In the genomic region with DNA sequence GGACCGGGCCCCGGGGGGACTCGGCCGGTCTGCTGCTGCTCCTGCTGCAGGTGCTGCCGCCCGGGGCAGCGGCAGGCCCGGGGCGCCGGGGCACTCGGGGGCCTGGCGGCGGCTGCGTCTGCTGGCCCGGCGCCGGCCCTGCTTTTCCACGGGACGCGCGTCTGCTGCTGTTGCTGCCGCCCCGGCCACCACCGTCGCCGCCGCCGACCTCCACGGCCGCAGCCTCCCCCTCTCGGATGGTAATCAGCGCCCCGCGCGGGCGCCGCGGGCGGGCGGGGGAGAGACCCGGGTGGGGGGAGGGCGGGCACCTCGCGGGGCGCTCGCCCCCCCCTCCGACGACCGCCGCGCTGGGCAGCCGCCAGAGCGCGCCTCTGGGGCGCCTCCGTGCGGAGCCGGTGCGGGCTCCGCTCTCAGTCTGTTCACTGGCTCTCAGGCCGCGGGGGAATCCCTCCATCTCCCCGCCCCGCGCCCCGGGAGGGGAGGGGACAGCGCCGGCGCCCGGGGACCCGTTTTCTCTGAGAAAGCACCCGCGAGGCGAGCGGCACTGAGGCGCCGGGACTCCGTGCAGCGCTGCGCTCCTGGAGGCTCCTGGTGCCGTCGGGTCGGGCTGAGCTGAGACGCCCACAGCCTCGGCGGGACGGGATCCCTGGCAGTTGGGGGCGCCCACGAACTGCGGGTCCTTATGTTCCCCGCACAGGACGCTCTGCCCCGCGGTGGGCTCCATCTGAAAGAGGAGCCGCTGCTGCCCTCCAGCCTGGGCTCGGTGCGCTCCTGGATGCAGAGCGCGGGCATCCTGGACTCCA, we compare ENCODE assay signal across 7 mouse cellular contexts. TPM values are rescaled to one million over a fixed set of nuclear protein-coding genes. Genes with fewer than 3 reads are reported as not detected.
DNase-seq lines count a peak whose midpoint lies in the region; ATAC-seq and TF ChIP-seq lines count a peak whose summit lies in the region.

No protein-coding gene starts in this region.

- no peaks in the 10 kb centered on the region for H3K79me2 ChIP-seq in MEL (ENCODE audit: control insufficient read depth, insufficient read depth, low read length, poor library complexity)

- peak overlapping the region; percentile 28 to 37 for H3K4me3 ChIP-seq in MEL (ENCODE audit: control insufficient read depth in 1 of 2, insufficient read depth in 1 of 2, low read depth in 2 of 2, low read length in 2 of 2)
- peak overlapping the region; percentile 77 for H3K4me3 ChIP-seq in embryonic facial prominence, embryonic 10.5 days
- peak overlapping the region; percentile 74 for H3K4me3 ChIP-seq in midbrain, embryonic 15.5 days
- peak overlapping the region; percentile 68 for H3K4me3 ChIP-seq in stomach, postnatal 0 days (ENCODE audit: low read depth, low read length)

- peak overlapping the region; percentile 72 for H3K4me2 ChIP-seq in midbrain, embryonic 15.5 days
- H3K4me2 ChIP-seq in stomach, postnatal 0 days (replicated peaks; ENCODE audit: low read depth), result peak overlapping the region; percentile 70

- peak overlapping the region; percentile 45 for H3K9ac ChIP-seq in MEL (ENCODE audit: control insufficient read depth, low read depth, low read length, poor library complexity, severe bottlenecking)
- H3K9ac ChIP-seq in midbrain, embryonic 15.5 days, result peak overlapping the region; percentile 79
- peak overlapping the region; percentile 75 for H3K9ac ChIP-seq in stomach, postnatal 0 days (ENCODE audit: low read length)

- peaks cover 0 to 9% of the 10 kb centered on the region in 2 experiments; a peak in 2 of 4 replicates for H3K36me3 ChIP-seq in MEL (ENCODE audit: control insufficient read depth in 1 of 2, insufficient read depth in 2 of 2, low read length in 2 of 2)
- H3K36me3 ChIP-seq in embryonic facial prominence, embryonic 10.5 days (replicated peaks), result peaks cover 7% of the 10 kb centered on the region; the same call in 1 of the 2 replicates
- no peaks in the 10 kb centered on the region for H3K36me3 ChIP-seq in midbrain, embryonic 15.5 days (replicated peaks)
- H3K36me3 ChIP-seq in stomach, postnatal 0 days (ENCODE audit: control insufficient read depth, insufficient read depth, low read length), result no peaks in the 10 kb centered on the region

- no peak for TF ChIP-seq EP300 in MEL (IDR thresholded peaks at IDR 0.05; ENCODE audit: low read depth in 1 of 2, low read length in 2 of 2)
- TF ChIP-seq EP300 in stomach, postnatal 0 days (optimal IDR thresholded peaks at IDR 0.05), result no peak

- 2% methylated on average over 99 of the region's 99 CpGs for WGBS in embryonic facial prominence, embryonic 10.5 days
- under 1% methylated on average over 63 of the region's 99 CpGs for WGBS in midbrain, embryonic 15.5 days
- WGBS in stomach, postnatal 0 days, result 0% methylated on average over 35 of the region's 99 CpGs

- peak in 1 of 3 experiments; percentile 20; a peak in 2 of 6 replicates for TF ChIP-seq CTCF in MEL (IDR thresholded peaks at IDR 0.05 in 2 of 3, conservative IDR thresholded peaks at IDR 0.05 in 1 of 3; ENCODE audit: control insufficient read depth in 1 of 3, insufficient read depth in 1 of 3, low read depth in 2 of 3, low read length in 3 of 3, poor library complexity in 1 of 3, severe bottlenecking in 1 of 3)
- peak; percentile 28; the same call in 1 of the 2 replicates for TF ChIP-seq CTCF in stomach, postnatal 0 days (IDR thresholded peaks at IDR 0.05; ENCODE audit: low read depth)

- DNase-seq in MEL (ENCODE audit: low read depth, low spot score), result peak; percentile 19
- DNase-seq in embryonic facial prominence, embryonic 10.5 days (ENCODE audit: low spot score), result peak; percentile 76
- peak; percentile 58 to 61 for DNase-seq in heart, postnatal 14 days
- DNase-seq in left cerebral cortex, postnatal 4 days, result peak; percentile 40
- peak; percentile 51 for DNase-seq in stomach, postnatal 0 days (ENCODE audit: low spot score)

- H3K27ac ChIP-seq in MEL (ENCODE audit: control insufficient read depth, low read depth, low read length), result no peak overlapping the region
- H3K27ac ChIP-seq in embryonic facial prominence, embryonic 10.5 days (replicated peaks), result peak overlapping the region; percentile 83
- peak overlapping the region; percentile 82 for H3K27ac ChIP-seq in midbrain, embryonic 15.5 days
- H3K27ac ChIP-seq in stomach, postnatal 0 days (replicated peaks), result peak overlapping the region; percentile 58; the same call in 1 of the 2 replicates

- H3K9me3 ChIP-seq in MEL (replicated peaks; ENCODE audit: insufficient read depth, low read length), result no peaks in the 10 kb centered on the region
- no peaks in the 10 kb centered on the region for H3K9me3 ChIP-seq in embryonic facial prominence, embryonic 10.5 days
- H3K9me3 ChIP-seq in midbrain, embryonic 15.5 days, result no peaks in the 10 kb centered on the region
- H3K9me3 ChIP-seq in stomach, postnatal 0 days (ENCODE audit: control insufficient read depth, low read length), result no peaks in the 10 kb centered on the region

- no peak for TF ChIP-seq RAD21 in MEL (IDR thresholded peaks at IDR 0.05; ENCODE audit: low read depth, low read length)

- ATAC-seq in CD4-positive, CD25-positive, alpha-beta regulatory T cell, adult 4 months, result peak; percentile 30
- peak; percentile 71 for ATAC-seq in midbrain, embryonic 15.5 days (replicated peaks)
- peak; percentile 33; the same call in 1 of the 2 replicates for ATAC-seq in stomach, postnatal 0 days (ENCODE audit: low FRiP score, low TSS enrichment)

- no peak for TF ChIP-seq POLR2A in MEL (IDR thresholded peaks at IDR 0.05; ENCODE audit: control insufficient read depth in 1 of 2, insufficient read depth in 1 of 2, low read depth in 1 of 2, low read length in 2 of 2, poor library complexity in 1 of 2)

- intact Hi-C loops in heart, postnatal 14 days (cut with DNase I), result loop anchor here (2.0 kb wide), 1 partner anchor 67 kb away; no protein-coding TSS in a partner anchor
- intact Hi-C loops in left cerebral cortex, postnatal 4 days (cut with DNase I), result loop anchor here (5.0 kb wide), 1 partner anchor 127 kb away; the partner anchor contains the start of genes Pced1a and Vps16

- H3K27me3 ChIP-seq in MEL (ENCODE audit: control insufficient read depth in 1 of 2, insufficient read depth in 2 of 2, low read length in 2 of 2), result no peaks in the 10 kb centered on the region
- H3K27me3 ChIP-seq in embryonic facial prominence, embryonic 10.5 days (replicated peaks; ENCODE audit: low read depth, poor library complexity, severe bottlenecking), result peaks cover 76% of the 10 kb centered on the region
- H3K27me3 ChIP-seq in midbrain, embryonic 15.5 days (replicated peaks), result no peaks in the 10 kb centered on the region; the same call in 1 of the 2 replicates
- H3K27me3 ChIP-seq in stomach, postnatal 0 days (ENCODE audit: control insufficient read depth, insufficient read depth, low read length), result no peaks in the 10 kb centered on the region

- peaks cover 6 to 17% of the 10 kb centered on the region in 2 experiments; a peak in 3 of 4 replicates for H3K4me1 ChIP-seq in MEL (ENCODE audit: control insufficient read depth in 1 of 2, insufficient read depth in 2 of 2, low read length in 2 of 2)
- peaks cover 57% of the 10 kb centered on the region for H3K4me1 ChIP-seq in embryonic facial prominence, embryonic 10.5 days
- H3K4me1 ChIP-seq in midbrain, embryonic 15.5 days, result peaks cover 37% of the 10 kb centered on the region
- no peaks in the 10 kb centered on the region for H3K4me1 ChIP-seq in stomach, postnatal 0 days (replicated peaks; ENCODE audit: control insufficient read depth, insufficient read depth)

TF ChIP-seq in MEL, 35 proteins besides CTCF, POLR2A, EP300 and RAD21 (continues in another document):
- TF ChIP-seq MYB (IDR thresholded peaks at IDR 0.05; ENCODE audit: low read depth, low read length) (no peak), ELF1 (IDR thresholded peaks at IDR 0.05; ENCODE audit: low read depth, low read length) (no peak), UBTF (IDR thresholded peaks at IDR 0.05; ENCODE audit: borderline replicate concordance, insufficient read depth, low read depth, low read length) (no peak), SIN3A (IDR thresholded peaks at IDR 0.05; ENCODE audit: low read length) (no peak)

RNA-seq across cellular contexts. Expression of gene Ebf4, which starts 0.6 kb away (rescaled TPM):
- polyA plus RNA-seq in CD4-positive, CD25-positive, alpha-beta regulatory T cell, adult 4 months (2017; shearing (Covaris generic)), result not detected
- 0.12 and 0.13 TPM in 2 replicates for total RNA-seq in MEL (2012; rRNA removed)
- under 1 TPM in 1 of 2 experiments, not detected in 1; 0.72 TPM for polyA plus RNA-seq in MEL (2012; ENCODE audit: insufficient read depth in 1 of 2, insufficient read length in 2 of 2, low read depth in 1 of 2, low replicate concordance in 2 of 2, missing spikeins in 1 of 2)
- 0.80 and 0.82 TPM in 2 replicates for polyA plus RNA-seq in embryonic facial prominence, embryonic 10.5 days (2016; fragmentation: Nextera tagmentation; extraction: Ambion mirVana)
- 1 to 10 TPM in 1 of 2 experiments, under 1 TPM in 1; 0.68 to 1.1 TPM for total RNA-seq in heart, postnatal 14 days (2021)
- 10 to 100 TPM; 11.7 to 16.5 TPM for total RNA-seq in left cerebral cortex, postnatal 4 days (2021)
- 5.8 and 6.3 TPM in 2 replicates for polyA plus RNA-seq in midbrain, embryonic 15.5 days (2015; fragmentation: Nextera tagmentation; extraction: Ambion mirVana)
- 1.1 and 1.3 TPM in 2 replicates for polyA plus RNA-seq in stomach, postnatal 0 days (2015; fragmentation: Nextera tagmentation; extraction: Ambion mirVana)

RNA-seq across cellular contexts. Expression of gene Idh3b, which starts 11.2 kb away (rescaled TPM):
- 100 to 1,000 TPM; 142 to 200 TPM for polyA plus RNA-seq in CD4-positive, CD25-positive, alpha-beta regulatory T cell, adult 4 months (2017; shearing (Covaris generic))
- 205 and 210 TPM in 2 replicates for total RNA-seq in MEL (2012; rRNA removed)
- polyA plus RNA-seq in MEL (2012; ENCODE audit: insufficient read depth in 1 of 2, insufficient read length in 2 of 2, low read depth in 1 of 2, low replicate concordance in 2 of 2, missing spikeins in 1 of 2), result 1,000 to 10,000 TPM in 1 of 2 experiments, 100 to 1,000 TPM in 1; 551 to 1,030 TPM
- polyA plus RNA-seq in embryonic facial prominence, embryonic 10.5 days (2016; fragmentation: Nextera tagmentation; extraction: Ambion mirVana), result 126 TPM in 2 replicates
- total RNA-seq in heart, postnatal 14 days (2021), result 100 to 1,000 TPM; 678 to 685 TPM
- total RNA-seq in left cerebral cortex, postnatal 4 days (2021), result 100 to 1,000 TPM; 143 to 150 TPM
- 184 and 188 TPM in 2 replicates for polyA plus RNA-seq in midbrain, embryonic 15.5 days (2015; fragmentation: Nextera tagmentation; extraction: Ambion mirVana)
- 126 and 135 TPM in 2 replicates for polyA plus RNA-seq in stomach, postnatal 0 days (2015; fragmentation: Nextera tagmentation; extraction: Ambion mirVana)

RNA-seq across cellular contexts. Expression of gene Nop56, which starts 21.3 kb away (rescaled TPM):
- polyA plus RNA-seq in CD4-positive, CD25-positive, alpha-beta regulatory T cell, adult 4 months (2017; shearing (Covaris generic)), result 100 to 1,000 TPM; 390 to 407 TPM
- 425 and 556 TPM in 2 replicates for total RNA-seq in MEL (2012; rRNA removed)
- 1,000 to 10,000 TPM in 1 of 2 experiments, 100 to 1,000 TPM in 1; 594 to 1,867 TPM for polyA plus RNA-seq in MEL (2012; ENCODE audit: insufficient read depth in 1 of 2, insufficient read length in 2 of 2, low read depth in 1 of 2, low replicate concordance in 2 of 2, missing spikeins in 1 of 2)
- polyA plus RNA-seq in embryonic facial prominence, embryonic 10.5 days (2016; fragmentation: Nextera tagmentation; extraction: Ambion mirVana), result 471 and 485 TPM in 2 replicates
- total RNA-seq in heart, postnatal 14 days (2021), result 10 to 100 TPM; 35.0 to 36.9 TPM
- 100 to 1,000 TPM; 187 to 188 TPM for total RNA-seq in left cerebral cortex, postnatal 4 days (2021)
- 237 and 244 TPM in 2 replicates for polyA plus RNA-seq in midbrain, embryonic 15.5 days (2015; fragmentation: Nextera tagmentation; extraction: Ambion mirVana)
- polyA plus RNA-seq in stomach, postnatal 0 days (2015; fragmentation: Nextera tagmentation; extraction: Ambion mirVana), result 98.2 and 104 TPM in 2 replicates

Comparison
In these comparisons a context has a peak if more than half of its experiments do, and no peak if none do; other contexts are left out.
1. DNase-seq: peak in every context shown above with its lines; median percentile 76 in embryonic facial prominence, embryonic 10.5 days; 60 in heart, postnatal 14 days; 51 in stomach, postnatal 0 days; 40 in left cerebral cortex, postnatal 4 days; 19 in MEL.